Mouse (Mus musculus) heart, embryonic 16.5 days (tissue): Measurements from ENCODE around the gene Gzmn. TPM values are rescaled to one million over a fixed set of nuclear protein-coding genes. Genes with fewer than 3 reads are reported as not detected.

Source experiments
- polyA plus RNA-seq: library from polyadenylated mRNA; unstranded; fragments of >200 nt; fragmentation: Nextera tagmentation; extraction: Ambion mirVana; gene quantifications from 2 replicates; pipeline ENCODE4 v1.2.1, GENCODE M21; 2015

Gzmn gene
- polyA plus RNA-seq, 1 experiment from 2014 or later: not detected

Other genes with a start within 250 kb of the Gzmn start
- gene Cma1, start 229.9 kb downstream of the Gzmn start, polyA plus RNA-seq: 8.1 and 8.3 TPM in 2 replicates
- gene Cma2, start 223.6 kb downstream of the Gzmn start, polyA plus RNA-seq: not detected in 2 replicates
- not detected in 2 replicates for gene Mcpt1, start 156.6 kb downstream of the Gzmn start, polyA plus RNA-seq
- gene Mcpt9, start 144.1 kb downstream of the Gzmn start, polyA plus RNA-seq: not detected in 2 replicates
- not detected in 2 replicates for gene Mcpt2, start 132.6 kb downstream of the Gzmn start, polyA plus RNA-seq
- gene Mcpt4, start 112.3 kb downstream of the Gzmn start, polyA plus RNA-seq: 0.54 and 0.55 TPM in 2 replicates
- gene Mcpt8, start 89.3 kb downstream of the Gzmn start, polyA plus RNA-seq: 0.16 and 0.41 TPM in 2 replicates
- 0.20 and 0.51 TPM in 2 replicates for gene Ctsg, start 72.0 kb downstream of the Gzmn start, polyA plus RNA-seq
- not detected in 2 replicates for gene Gzme, start 54.0 kb downstream of the Gzmn start, polyA plus RNA-seq
- gene Gzmd, start 42.0 kb downstream of the Gzmn start, polyA plus RNA-seq: not detected in 2 replicates
- gene Gzmg, start 15.0 kb downstream of the Gzmn start, polyA plus RNA-seq: not detected in 2 replicates
- gene Gzmf, start 36.8 kb upstream of the Gzmn start, polyA plus RNA-seq: not detected in 2 replicates
- gene Gzmc, start 60.1 kb upstream of the Gzmn start, polyA plus RNA-seq: 0.17 and 0.43 TPM in 2 replicates
- 0.57 and 1.2 TPM in 2 replicates for gene Gzmb, start 87.7 kb upstream of the Gzmn start, polyA plus RNA-seq
- 0.11 and 0.19 TPM in 2 replicates for gene Atp12a, start 190.5 kb upstream of the Gzmn start, polyA plus RNA-seq
- 1.1 and 1.8 TPM in 2 replicates for gene Rnf17, start 228.0 kb upstream of the Gzmn start, polyA plus RNA-seq